Comparison of ENCODE assay signal across 15 mouse cellular contexts in the genomic region with DNA sequence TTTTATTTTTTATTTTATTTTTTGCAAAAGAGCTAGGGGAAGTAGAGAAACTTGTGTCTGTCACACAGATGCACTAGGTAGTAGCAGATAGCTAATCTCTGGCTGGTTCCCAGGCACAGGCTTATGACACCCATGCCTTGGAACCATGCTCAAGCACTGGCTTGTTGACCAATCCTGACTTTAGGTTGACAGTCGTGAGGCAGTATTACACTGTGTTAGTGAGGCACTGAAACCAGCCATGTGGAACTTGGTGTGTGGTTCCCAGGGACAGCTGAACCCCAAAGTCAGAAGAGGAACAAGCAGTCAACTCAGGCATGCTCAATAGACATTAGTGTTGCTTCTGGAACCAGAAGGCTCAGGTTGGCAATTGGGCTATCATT.
DNase-seq lines count a peak whose midpoint lies in the region; ATAC-seq and TF ChIP-seq lines count a peak whose summit lies in the region.
"Had no signal": no experiment of that assay in that cellular context is flagged by ENCODE, and none has a peak within 500 bp of the region (broad histone marks: within the 10 kb centered on the region; RNA-seq: fewer than 3 reads in every experiment).

No protein-coding gene starts in this region.

- H3K4me2 ChIP-seq in forebrain, embryonic 16.5 days (ENCODE audit: low read length): no peak overlapping the region
- no peak overlapping the region for H3K4me2 ChIP-seq in forebrain, postnatal 0 days (ENCODE audit: low read depth)
- no peak overlapping the region for H3K4me2 ChIP-seq in embryonic facial prominence, embryonic 15.5 days (replicated peaks)
- H3K4me2 ChIP-seq: neural tube, embryonic 15.5 days had no signal

- no peak for DNase-seq in forebrain, postnatal 0 days
- DNase-seq in layer of hippocampus, adult 11-12 months (ENCODE audit: low spot score): peak; percentile 5
- no peak for DNase-seq in layer of hippocampus, postnatal 14 days (ENCODE audit: low spot score in 2 of 2)
- DNase-seq in brain, adult 2 months (ENCODE audit: low read depth, low spot score): peak; percentile 25
- no peak for DNase-seq in spleen, postnatal 10 days (ENCODE audit: low spot score in 2 of 2)
- DNase-seq: adrenal gland, postnatal 25 days; embryo, embryonic 11 days had no signal

- H3K9ac ChIP-seq in forebrain, embryonic 16.5 days (replicated peaks; ENCODE audit: low read depth, low read length): no peak overlapping the region
- H3K9ac ChIP-seq in forebrain, postnatal 0 days: no peak overlapping the region
- no peak overlapping the region for H3K9ac ChIP-seq in embryonic facial prominence, embryonic 15.5 days
- H3K9ac ChIP-seq: liver, embryonic 14.5 days; neural tube, embryonic 15.5 days had no signal

- H3K9me3 ChIP-seq in forebrain, embryonic 16.5 days (ENCODE audit: control insufficient read depth, low read length): no peaks in the 10 kb centered on the region
- no peaks in the 10 kb centered on the region for H3K9me3 ChIP-seq in forebrain, postnatal 0 days (ENCODE audit: low read length)
- no peaks in the 10 kb centered on the region for H3K9me3 ChIP-seq in embryonic facial prominence, embryonic 15.5 days (replicated peaks)
- H3K9me3 ChIP-seq: megakaryocyte, embryonic 14.5 days; neural tube, embryonic 15.5 days had no signal

- no peaks in the 10 kb centered on the region for H3K27me3 ChIP-seq in forebrain, embryonic 16.5 days (replicated peaks; ENCODE audit: control insufficient read depth, insufficient read depth, low read length)
- no peaks in the 10 kb centered on the region for H3K27me3 ChIP-seq in forebrain, postnatal 0 days (ENCODE audit: insufficient read depth, low read length)
- H3K27me3 ChIP-seq in embryonic facial prominence, embryonic 15.5 days: no peaks in the 10 kb centered on the region
- H3K27me3 ChIP-seq: megakaryocyte, embryonic 14.5 days; neural tube, embryonic 15.5 days had no signal

- H3K36me3 ChIP-seq in forebrain, embryonic 16.5 days (ENCODE audit: control insufficient read depth, insufficient read depth): no peaks in the 10 kb centered on the region
- no peaks in the 10 kb centered on the region for H3K36me3 ChIP-seq in forebrain, postnatal 0 days (ENCODE audit: insufficient read depth)
- no peaks in the 10 kb centered on the region for H3K36me3 ChIP-seq in embryonic facial prominence, embryonic 15.5 days
- H3K36me3 ChIP-seq: neural tube, embryonic 15.5 days had no signal

- H3K4me1 ChIP-seq in forebrain, embryonic 16.5 days (replicated peaks; ENCODE audit: control insufficient read depth, insufficient read depth, low read length): peaks cover 9% of the 10 kb centered on the region; the same call in 1 of the 2 replicates
- no peaks in the 10 kb centered on the region for H3K4me1 ChIP-seq in forebrain, postnatal 0 days (ENCODE audit: insufficient read depth)
- peaks cover 11% of the 10 kb centered on the region for H3K4me1 ChIP-seq in embryonic facial prominence, embryonic 15.5 days

- no peak overlapping the region for H3K4me3 ChIP-seq in forebrain, embryonic 16.5 days (replicated peaks; ENCODE audit: low read length)
- no peak overlapping the region for H3K4me3 ChIP-seq in forebrain, postnatal 0 days (ENCODE audit: low read depth, low read length)
- no peak overlapping the region for H3K4me3 ChIP-seq in embryonic facial prominence, embryonic 15.5 days (replicated peaks)
- H3K4me3 ChIP-seq: megakaryocyte, embryonic 14.5 days; neural tube, embryonic 15.5 days had no signal

- no peak for TF ChIP-seq CTCF in forebrain, postnatal 0 days (IDR thresholded peaks at IDR 0.05; ENCODE audit: low read depth)

- WGBS in forebrain, embryonic 16.5 days: 48% methylated on average over 1 of the region's 1 CpGs
- 44% methylated on average over 1 of the region's 1 CpGs for WGBS in forebrain, postnatal 0 days
- 53% methylated on average over 1 of the region's 1 CpGs for WGBS in embryonic facial prominence, embryonic 15.5 days

- H3K27ac ChIP-seq in forebrain, embryonic 16.5 days (ENCODE audit: low read length): no peak overlapping the region
- no peak overlapping the region for H3K27ac ChIP-seq in forebrain, postnatal 0 days (ENCODE audit: low read depth, low read length)
- 0 out of 2 replicates have a peak overlapping the region, but pooled peaks have one; percentile 28 for H3K27ac ChIP-seq in embryonic facial prominence, embryonic 15.5 days (replicated peaks)
- H3K27ac ChIP-seq: kidney, postnatal 0 days; liver, embryonic 14.5 days; neural tube, embryonic 15.5 days had no signal

- peak; percentile 49 for ATAC-seq in forebrain, embryonic 16.5 days
- ATAC-seq in forebrain, postnatal 0 days: no peak
- ATAC-seq in embryonic facial prominence, embryonic 15.5 days (ENCODE audit: insufficient number of reproducible peaks, low FRiP score, low TSS enrichment, low read depth): no peak
- ATAC-seq: CD4-positive, CD25-positive, alpha-beta regulatory T cell, adult 4 months; inflammation-experienced regulatory T-cells, adult 6 months had no signal

Comparison
In these comparisons a context has a peak if more than half of its experiments do, and no peak if none do; other contexts are left out.
1. DNase-seq: peak in layer of hippocampus, adult 11-12 months (single experiment) and brain, adult 2 months (single experiment); none in forebrain, postnatal 0 days (single experiment), layer of hippocampus, postnatal 14 days (0 of 2) and spleen, postnatal 10 days (0 of 2).